Mouse (Mus musculus) midbrain, embryonic 10.5 days (tissue): ENCODE measurements at regions not wholly inside any gene's neighbourhood (a gene's known extent, or its start where the extent isn't known, plus 50 kb on each side); places are given as distances from the start of the nearest gene placed in this dataset.
A peak's percentile ranks its signal among the peaks of the same experiment; 100 is the strongest.

ENCODE experiments used
- DNase-seq: peaks from one replicate; pipeline ENCODE4 v3.0.0-alpha.2; 2017; ENCODE audit warnings: low spot score
- H3K27ac ChIP-seq: fragments of 300-500 bp; sonication (generic); replicated peaks from 2 replicates; pipeline ENCODE4 v1.5.1; 2016; ENCODE audit warnings: mild to moderate bottlenecking
- H3K27me3 ChIP-seq: fragments of 300-500 bp; sonication (generic); 2 replicates; pipeline ENCODE4 v1.6.1; 2016; ENCODE audit warnings: low read depth, mild to moderate bottlenecking; ENCODE audit not compliant: poor library complexity, severe bottlenecking
- H3K36me3 ChIP-seq: fragments of 300-500 bp; sonication (generic); 2 replicates; pipeline ENCODE4 v1.6.1; 2016; ENCODE audit warnings: mild to moderate bottlenecking, moderate library complexity
- H3K4me1 ChIP-seq: fragments of 300-500 bp; sonication (generic); 2 replicates; pipeline ENCODE4 v1.6.1; 2016
- H3K4me3 ChIP-seq: fragments of 300-500 bp; sonication (generic); 2 replicates; pipeline ENCODE4 v1.5.1; 2016; ENCODE audit warnings: mild to moderate bottlenecking, moderate library complexity
- H3K9me3 ChIP-seq: fragments of 300-500 bp; sonication (generic); replicated peaks from 2 replicates; pipeline ENCODE4 v1.6.1; 2016; ENCODE audit warnings: mild to moderate bottlenecking
- WGBS: fragments of 180-500 bp; shearing (Covaris S2); methylation state at CpG from one replicate; pipeline ENCODE4 v1.1.7; 2016; 5-methylcytosine and 5-hydroxymethylcytosine counted together

- no peak for DNase-seq
- H3K4me1 ChIP-seq = no peaks in the 10 kb centered on the region
- no peak overlapping the region for H3K4me3 ChIP-seq
- H3K27ac ChIP-seq = no peak overlapping the region
- 74% methylated on average over 2 of the region's 2 CpGs for WGBS
- no peaks in the 10 kb centered on the region for H3K36me3 ChIP-seq
- no peaks in the 10 kb centered on the region for H3K9me3 ChIP-seq
- H3K27me3 ChIP-seq = peaks cover 90% of the 10 kb centered on the region
These were observed 114.9 kb upstream of the Ngf start for GRCm38 (mm10) chr3:102354771-102355170.

GRCm38 (mm10) chr3:102353277-102353900 lies 116.3 kb upstream of the Ngf start:
- H3K4me3 ChIP-seq = no peak overlapping the region
- no peaks in the 10 kb centered on the region for H3K36me3 ChIP-seq
- DNase-seq = peak; percentile 57
- peaks cover 90% of the 10 kb centered on the region for H3K27me3 ChIP-seq
- H3K27ac ChIP-seq = no peak overlapping the region
- no peaks in the 10 kb centered on the region for H3K4me1 ChIP-seq
- 46% methylated on average over 6 of the region's 6 CpGs for WGBS
- H3K9me3 ChIP-seq = no peaks in the 10 kb centered on the region

- Histone ChIP-seq H3K27me3 (peaks cover 100% of the 10 kb centered on the region), H3K9me3 (no peaks in the 10 kb centered on the region), H3K36me3 (no peaks in the 10 kb centered on the region), H3K4me3 (no peak overlapping the region), H3K27ac (no peak overlapping the region), H3K4me1 (no peaks in the 10 kb centered on the region)
- 85% methylated on average over 3 of the region's 3 CpGs for WGBS
- DNase-seq = no peak
These were observed 123.6 kb upstream of the Ngf start for GRCm38 (mm10) chr3:102346077-102346476.

- Histone ChIP-seq H3K9me3 (no peaks in the 10 kb centered on the region), H3K27me3 (peaks cover 100% of the 10 kb centered on the region), H3K4me3 (no peak overlapping the region), H3K27ac (no peak overlapping the region), H3K4me1 (no peaks in the 10 kb centered on the region), H3K36me3 (no peaks in the 10 kb centered on the region)
- DNase-seq = no peak
- WGBS = 88% methylated on average over 5 of the region's 5 CpGs
These were observed 124.4 kb upstream of the Ngf start for GRCm38 (mm10) chr3:102345291-102345690.

- no peaks in the 10 kb centered on the region for H3K36me3 ChIP-seq
- H3K4me3 ChIP-seq = no peak overlapping the region
- peaks cover 99% of the 10 kb centered on the region for H3K27me3 ChIP-seq
- WGBS = 61% methylated on average over 5 of the region's 5 CpGs
- DNase-seq = no peak
- H3K4me1 ChIP-seq = no peaks in the 10 kb centered on the region
- H3K9me3 ChIP-seq = no peaks in the 10 kb centered on the region
- H3K27ac ChIP-seq = no peak overlapping the region
These were observed 129.0 kb upstream of the Ngf start for GRCm38 (mm10) chr3:102340731-102341130.

- Histone ChIP-seq H3K27ac (no peak overlapping the region), H3K27me3 (peaks cover 91% of the 10 kb centered on the region), H3K4me1 (no peaks in the 10 kb centered on the region), H3K9me3 (no peaks in the 10 kb centered on the region), H3K4me3 (no peak overlapping the region), H3K36me3 (no peaks in the 10 kb centered on the region)
- no peak for DNase-seq
- 84% methylated on average over 8 of the region's 8 CpGs for WGBS
These were observed 131.8 kb upstream of the Ngf start for GRCm38 (mm10) chr3:102337881-102338280.

- WGBS = 80% methylated on average over 2 of the region's 2 CpGs
- no peak overlapping the region for H3K4me3 ChIP-seq
- H3K36me3 ChIP-seq = no peaks in the 10 kb centered on the region
- no peaks in the 10 kb centered on the region for H3K9me3 ChIP-seq
- no peak overlapping the region for H3K27ac ChIP-seq
- no peaks in the 10 kb centered on the region for H3K4me1 ChIP-seq
- DNase-seq = no peak
- peaks cover 91% of the 10 kb centered on the region for H3K27me3 ChIP-seq
These were observed 131.7 kb upstream of the Vangl1 start for GRCm38 (mm10) chr3:102336184-102336583.

- peaks cover 84% of the 10 kb centered on the region for H3K27me3 ChIP-seq
- WGBS = 72% methylated on average over 3 of the region's 3 CpGs
- no peak overlapping the region for H3K27ac ChIP-seq
- DNase-seq = peak; percentile 42
- H3K4me1 ChIP-seq = no peaks in the 10 kb centered on the region
- no peak overlapping the region for H3K4me3 ChIP-seq
- no peaks in the 10 kb centered on the region for H3K36me3 ChIP-seq
- no peaks in the 10 kb centered on the region for H3K9me3 ChIP-seq
These were observed 130.7 kb upstream of the Vangl1 start for GRCm38 (mm10) chr3:102335146-102335545.

- H3K27ac ChIP-seq = no peak overlapping the region
- no peak for DNase-seq
- no peaks in the 10 kb centered on the region for H3K36me3 ChIP-seq
- no peaks in the 10 kb centered on the region for H3K9me3 ChIP-seq
- peaks cover 55% of the 10 kb centered on the region for H3K27me3 ChIP-seq
- H3K4me1 ChIP-seq = no peaks in the 10 kb centered on the region
- H3K4me3 ChIP-seq = no peak overlapping the region
- WGBS = 78% methylated on average over 3 of the region's 3 CpGs
These were observed 127.7 kb upstream of the Vangl1 start for GRCm38 (mm10) chr3:102332221-102332620.

- no peak for DNase-seq
- H3K4me1 ChIP-seq = peaks cover 8% of the 10 kb centered on the region; the same call in 1 of the 2 replicates
- no peak overlapping the region for H3K27ac ChIP-seq
- H3K9me3 ChIP-seq = no peaks in the 10 kb centered on the region
- H3K27me3 ChIP-seq = no peaks in the 10 kb centered on the region; the same call in 1 of the 2 replicates
- no peaks in the 10 kb centered on the region for H3K36me3 ChIP-seq
- H3K4me3 ChIP-seq = no peak overlapping the region
- 78% methylated on average over 3 of the region's 3 CpGs for WGBS
These were observed 114.8 kb upstream of the Vangl1 start for GRCm38 (mm10) chr3:102319331-102319730.

GRCm38 (mm10) chr3:102316151-102316550 lies 111.7 kb upstream of the Vangl1 start:
- Histone ChIP-seq H3K36me3 (no peaks in the 10 kb centered on the region), H3K27me3 (no peaks in the 10 kb centered on the region), H3K9me3 (no peaks in the 10 kb centered on the region), H3K4me1 (peaks cover 8% of the 10 kb centered on the region; the same call in 1 of the 2 replicates), H3K27ac (no peak overlapping the region), H3K4me3 (no peak overlapping the region)
- no peak for DNase-seq
- 83% methylated on average over 3 of the region's 3 CpGs for WGBS

- 84% methylated on average over 15 of the region's 15 CpGs for WGBS
- Histone ChIP-seq H3K4me1 (peaks cover 8% of the 10 kb centered on the region; the same call in 1 of the 2 replicates), H3K27me3 (no peaks in the 10 kb centered on the region), H3K4me3 (no peak overlapping the region), H3K9me3 (no peaks in the 10 kb centered on the region), H3K36me3 (no peaks in the 10 kb centered on the region), H3K27ac (no peak overlapping the region)
- DNase-seq = no peak
These were observed 107.2 kb upstream of the Vangl1 start for GRCm38 (mm10) chr3:102311482-102312225.

GRCm38 (mm10) chr3:102310243-102310642 lies 105.8 kb upstream of the Vangl1 start:
- no peak for DNase-seq
- Histone ChIP-seq H3K4me3 (no peak overlapping the region), H3K27me3 (no peaks in the 10 kb centered on the region), H3K9me3 (no peaks in the 10 kb centered on the region), H3K27ac (no peak overlapping the region), H3K36me3 (no peaks in the 10 kb centered on the region), H3K4me1 (0 out of 2 replicates have a peak, but pooled peaks cover 3% of the 10 kb centered on the region)
- WGBS = 87% methylated on average over 9 of the region's 9 CpGs
